Mouse (Mus musculus): ENCODE results near the gene Eif2ak2. TPM values are rescaled to one million over a fixed set of nuclear protein-coding genes. Genes with fewer than 3 reads are reported as not detected.

The Eif2ak2 gene
- polyA plus RNA-seq, 1 experiment, result 3.6 TPM

DNA sequence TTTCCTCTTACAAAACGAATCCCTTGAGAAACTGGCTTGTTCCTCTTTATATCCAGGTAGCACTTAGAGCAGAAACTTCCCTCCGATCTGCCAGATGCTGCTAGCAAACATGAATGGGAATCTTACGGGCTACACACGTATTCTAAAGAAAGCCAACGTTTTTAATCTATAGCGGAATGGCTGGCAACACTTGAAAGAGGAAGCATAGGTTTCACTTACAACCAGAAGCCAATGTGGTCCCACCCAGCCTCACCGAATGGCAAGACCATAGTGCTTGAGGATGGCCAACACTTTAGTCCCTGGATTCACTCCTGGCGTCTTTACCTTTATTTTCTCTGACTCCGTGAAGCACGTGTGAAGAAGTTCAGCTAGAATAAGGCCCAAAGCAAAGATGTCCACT is 26.1 kb downstream of the Eif2ak2 start:
- Histone ChIP-seq H3K27me3 (ENCODE audit: control insufficient read depth, insufficient read depth, low read length) (no peaks in the 10 kb centered on the region), H3K36me3 (ENCODE audit: control insufficient read depth, insufficient read depth, low read length) (peaks cover 9% of the 10 kb centered on the region), H3K4me1 (replicated peaks; ENCODE audit: control insufficient read depth, insufficient read depth, low read length) (no peaks in the 10 kb centered on the region), H3K4me3 (ENCODE audit: control insufficient read depth, insufficient read depth, low read length) (no peak overlapping the region), H3K27ac (ENCODE audit: control insufficient read depth, insufficient read depth, low read length) (no peak overlapping the region)
- WGBS, result 92% methylated on average over 10 of the region's 10 CpGs
- TF ChIP-seq CTCF (IDR thresholded peaks at IDR 0.05; ENCODE audit: borderline replicate concordance, control insufficient read depth, extremely low read depth, insufficient read depth, low read length, poor library complexity) (no peak), POLR2A (IDR thresholded peaks at IDR 0.05; ENCODE audit: control insufficient read depth, extremely low read depth, insufficient read depth, low read length, poor library complexity) (no peak)
- no peak for DNase-seq

DNA sequence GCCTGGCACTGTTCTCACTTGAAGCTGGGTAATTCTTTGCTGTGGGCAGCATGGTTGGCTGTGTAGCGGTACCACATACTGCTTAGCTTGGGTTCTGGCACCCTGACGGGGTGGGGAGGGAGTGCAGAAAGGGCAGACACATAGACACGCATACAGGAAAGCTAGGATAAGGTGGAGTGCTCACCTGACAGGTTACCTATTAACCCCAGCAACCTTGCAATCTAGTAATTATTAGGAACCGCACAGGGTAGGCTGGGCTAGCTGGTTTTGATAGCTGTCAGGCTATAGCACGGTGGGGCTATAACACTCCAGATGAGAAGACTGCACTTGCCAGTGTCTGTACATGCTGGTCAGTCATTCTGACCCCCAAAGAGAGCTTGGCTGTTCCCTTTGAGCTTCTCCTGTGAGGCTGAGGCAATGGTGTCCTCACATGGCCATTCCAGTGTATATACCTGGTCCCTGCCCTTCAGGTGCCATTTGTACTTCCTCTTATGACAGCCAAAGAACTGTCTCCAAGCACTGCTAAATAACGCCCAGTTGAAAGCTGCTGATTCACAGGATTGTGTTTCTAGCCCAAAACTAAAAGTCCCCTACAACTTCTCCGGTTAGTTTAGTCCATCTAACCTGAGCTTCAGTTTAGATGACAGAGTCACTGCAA is 40.0 kb downstream of the Eif2ak2 start:
- H3K4me1 ChIP-seq (replicated peaks; ENCODE audit: control insufficient read depth, insufficient read depth, low read length), result no peaks in the 10 kb centered on the region
- 94% methylated on average over 7 of the region's 7 CpGs for WGBS
- H3K4me3 ChIP-seq (ENCODE audit: control insufficient read depth, insufficient read depth, low read length), result no peak overlapping the region
- peaks cover 65% of the 10 kb centered on the region for H3K36me3 ChIP-seq (ENCODE audit: control insufficient read depth, insufficient read depth, low read length)
- TF ChIP-seq CTCF (IDR thresholded peaks at IDR 0.05; ENCODE audit: borderline replicate concordance, control insufficient read depth, extremely low read depth, insufficient read depth, low read length, poor library complexity) (no peak), POLR2A (IDR thresholded peaks at IDR 0.05; ENCODE audit: control insufficient read depth, extremely low read depth, insufficient read depth, low read length, poor library complexity) (no peak)
- H3K27ac ChIP-seq (ENCODE audit: control insufficient read depth, insufficient read depth, low read length), result no peak overlapping the region
- DNase-seq, result no peak
- H3K27me3 ChIP-seq (ENCODE audit: control insufficient read depth, insufficient read depth, low read length), result no peaks in the 10 kb centered on the region

DNA sequence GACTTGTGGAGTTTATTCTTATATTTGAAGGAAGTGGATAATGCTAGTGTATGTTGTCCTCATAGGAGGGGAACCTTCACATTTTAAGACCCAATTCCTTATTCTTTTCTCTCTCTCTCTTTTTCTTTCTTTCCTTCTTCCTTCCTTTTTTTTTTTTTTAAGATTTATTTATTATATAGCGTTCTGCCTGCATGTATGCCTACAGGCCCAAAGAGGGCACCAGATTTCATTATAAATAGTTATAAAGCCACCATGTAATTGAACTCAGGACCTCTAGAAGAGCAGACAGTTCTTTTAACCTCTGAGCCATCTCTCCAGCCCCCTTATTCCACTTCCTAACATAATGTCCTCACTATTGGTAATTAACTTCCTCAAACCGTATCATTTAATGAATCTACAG is 46.3 kb downstream of the Eif2ak2 start:
- Histone ChIP-seq H3K27me3 (ENCODE audit: control insufficient read depth, insufficient read depth, low read length) (no peaks in the 10 kb centered on the region), H3K4me1 (replicated peaks; ENCODE audit: control insufficient read depth, insufficient read depth, low read length) (no peaks in the 10 kb centered on the region), H3K4me3 (ENCODE audit: control insufficient read depth, insufficient read depth, low read length) (peak overlapping the region; percentile 86), H3K27ac (ENCODE audit: control insufficient read depth, insufficient read depth, low read length) (peak overlapping the region; percentile 67), H3K36me3 (ENCODE audit: control insufficient read depth, insufficient read depth, low read length) (peaks cover 19% of the 10 kb centered on the region)
- TF ChIP-seq POLR2A (IDR thresholded peaks at IDR 0.05; ENCODE audit: control insufficient read depth, extremely low read depth, insufficient read depth, low read length, poor library complexity) (no peak), CTCF (IDR thresholded peaks at IDR 0.05; ENCODE audit: borderline replicate concordance, control insufficient read depth, extremely low read depth, insufficient read depth, low read length, poor library complexity) (no peak)
- DNase-seq, result no peak
- 14% methylated on average over 2 of the region's 2 CpGs for WGBS

DNA sequence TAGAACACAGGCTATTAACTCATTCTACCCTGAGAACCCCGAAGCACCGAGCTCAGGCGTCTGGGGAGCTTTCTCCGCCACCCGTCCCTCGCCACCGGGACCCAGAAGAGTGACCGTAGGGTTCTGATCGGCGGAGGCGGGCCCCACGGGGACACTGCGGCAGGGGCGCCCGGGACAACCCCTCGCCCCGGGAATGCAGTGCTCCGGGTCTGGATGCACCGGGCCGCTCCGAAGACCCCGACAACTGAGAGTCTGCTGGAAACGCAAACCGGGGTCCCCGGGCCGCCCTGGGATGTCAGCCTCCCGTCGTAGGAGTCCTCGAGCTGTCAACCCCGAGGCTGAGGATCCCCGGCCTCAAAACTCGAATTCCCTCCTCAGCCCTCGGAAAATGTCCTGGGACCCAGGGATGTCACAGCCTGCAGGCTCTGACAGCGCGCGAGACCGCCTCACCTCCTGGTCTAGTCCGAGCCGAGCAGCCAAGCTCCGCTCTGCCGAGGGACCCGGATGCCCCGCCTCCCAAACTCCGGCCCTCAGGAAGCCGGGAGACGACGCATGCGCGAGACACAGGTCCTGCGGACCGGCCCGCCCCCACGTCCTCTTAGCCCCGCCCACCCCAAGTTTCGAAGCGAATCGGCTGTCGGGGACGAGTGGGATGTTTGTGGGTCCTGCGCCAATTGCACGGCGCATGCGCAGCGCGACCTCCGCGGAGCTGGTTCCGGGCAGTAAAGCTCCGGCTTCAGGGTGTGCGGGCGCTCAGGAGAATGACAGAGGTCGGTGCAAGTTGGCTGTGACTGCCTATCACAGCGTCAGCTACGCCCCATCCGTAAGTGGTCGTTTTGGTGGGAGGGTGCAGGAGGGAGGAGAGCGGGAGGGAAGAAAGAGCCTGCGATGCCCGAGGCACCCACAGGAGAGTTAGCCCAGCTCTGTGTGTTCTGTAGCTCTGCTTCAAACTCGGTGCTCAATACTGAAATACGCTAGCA is 47.2 kb downstream of the Eif2ak2 start, which contains the start of the genes Heatr5b and Gpatch11:
Gene Heatr5b, minus strand, starts transcription at position 509 of the 980 bp plus-strand sequence.
Gene Gpatch11, plus strand, starts transcription at position 712 of the 980 bp plus-strand sequence.
- peak within 1 kb of the TSS; percentile 86 for H3K4me3 ChIP-seq (ENCODE audit: control insufficient read depth, insufficient read depth, low read length)
- peak; percentile 97 for DNase-seq
- TF ChIP-seq CTCF (IDR thresholded peaks at IDR 0.05; ENCODE audit: borderline replicate concordance, control insufficient read depth, extremely low read depth, insufficient read depth, low read length, poor library complexity), result peak; percentile 18; the same call in 1 of the 2 replicates
- peak; percentile 90 for TF ChIP-seq POLR2A (IDR thresholded peaks at IDR 0.05; ENCODE audit: control insufficient read depth, extremely low read depth, insufficient read depth, low read length, poor library complexity)
- H3K27ac ChIP-seq (ENCODE audit: control insufficient read depth, insufficient read depth, low read length), result peak within 1 kb of the TSS; percentile 67
- H3K27me3 ChIP-seq (ENCODE audit: control insufficient read depth, insufficient read depth, low read length), result no peaks in the 10 kb centered on the region
- H3K4me1 ChIP-seq (replicated peaks; ENCODE audit: control insufficient read depth, insufficient read depth, low read length), result no peaks in the 10 kb centered on the region
- WGBS, result under 1% methylated on average over 81 of the region's 81 CpGs
- H3K36me3 ChIP-seq (ENCODE audit: control insufficient read depth, insufficient read depth, low read length), result peaks cover 17% of the 10 kb centered on the region

DNA sequence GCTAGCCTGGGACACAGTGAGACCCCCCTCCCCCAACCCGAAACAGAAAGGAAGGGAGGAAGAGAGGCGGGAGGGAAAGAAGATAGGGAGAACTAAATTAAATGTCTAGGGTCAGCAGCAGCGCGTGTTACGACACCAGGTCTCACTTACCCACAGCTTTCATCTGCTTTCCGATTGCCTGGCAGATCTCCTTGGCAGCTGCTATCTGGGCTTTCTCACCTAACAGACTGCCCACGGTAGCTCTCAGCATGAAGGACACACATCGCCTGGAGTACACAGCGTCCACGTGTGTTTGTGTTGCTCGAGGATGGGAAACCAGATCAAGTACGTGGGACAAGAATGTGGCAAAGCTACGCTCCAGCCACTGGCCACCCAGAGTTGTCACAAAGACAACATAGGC is 58.0 kb downstream of the Eif2ak2 start:
- peaks cover 67% of the 10 kb centered on the region for H3K36me3 ChIP-seq (ENCODE audit: control insufficient read depth, insufficient read depth, low read length)
- no peak for DNase-seq
- H3K27ac ChIP-seq (ENCODE audit: control insufficient read depth, insufficient read depth, low read length), result no peak overlapping the region
- TF ChIP-seq POLR2A (IDR thresholded peaks at IDR 0.05; ENCODE audit: control insufficient read depth, extremely low read depth, insufficient read depth, low read length, poor library complexity) (no peak), CTCF (IDR thresholded peaks at IDR 0.05; ENCODE audit: borderline replicate concordance, control insufficient read depth, extremely low read depth, insufficient read depth, low read length, poor library complexity) (no peak)
- H3K27me3 ChIP-seq (ENCODE audit: control insufficient read depth, insufficient read depth, low read length), result no peaks in the 10 kb centered on the region
- no peak overlapping the region for H3K4me3 ChIP-seq (ENCODE audit: control insufficient read depth, insufficient read depth, low read length)
- H3K4me1 ChIP-seq (replicated peaks; ENCODE audit: control insufficient read depth, insufficient read depth, low read length), result no peaks in the 10 kb centered on the region
- WGBS, result 96% methylated on average over 13 of the region's 13 CpGs

DNA sequence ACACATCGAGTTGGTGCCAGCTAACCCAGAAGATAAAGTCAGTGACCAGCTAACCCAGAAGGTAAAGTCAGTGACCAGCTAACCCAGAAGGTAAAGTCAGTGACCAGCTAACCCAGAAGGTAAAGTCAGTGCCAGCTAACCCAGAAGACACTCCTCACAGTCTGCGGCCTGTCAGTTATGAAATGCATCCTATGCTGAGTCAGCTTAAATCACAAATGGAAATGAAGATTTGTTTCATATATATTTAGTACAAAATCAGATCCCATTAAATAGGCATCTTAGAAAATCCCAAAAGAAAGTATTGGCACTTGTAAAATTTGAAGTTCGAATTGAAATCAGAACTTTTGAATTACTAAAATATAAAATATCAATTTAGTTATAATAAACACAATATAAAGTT is 72.8 kb downstream of the Eif2ak2 start:
- TF ChIP-seq POLR2A (IDR thresholded peaks at IDR 0.05; ENCODE audit: control insufficient read depth, extremely low read depth, insufficient read depth, low read length, poor library complexity) (no peak), CTCF (IDR thresholded peaks at IDR 0.05; ENCODE audit: borderline replicate concordance, control insufficient read depth, extremely low read depth, insufficient read depth, low read length, poor library complexity) (no peak)
- no peaks in the 10 kb centered on the region for H3K4me1 ChIP-seq (replicated peaks; ENCODE audit: control insufficient read depth, insufficient read depth, low read length)
- H3K36me3 ChIP-seq (ENCODE audit: control insufficient read depth, insufficient read depth, low read length), result peaks cover 60% of the 10 kb centered on the region
- no peak overlapping the region for H3K4me3 ChIP-seq (ENCODE audit: control insufficient read depth, insufficient read depth, low read length)
- no peak overlapping the region for H3K27ac ChIP-seq (ENCODE audit: control insufficient read depth, insufficient read depth, low read length)
- 98% methylated on average over 3 of the region's 3 CpGs for WGBS
- H3K27me3 ChIP-seq (ENCODE audit: control insufficient read depth, insufficient read depth, low read length), result no peaks in the 10 kb centered on the region
- DNase-seq, result no peak

All from thymus, adult 2 months (tissue).